8 mouse cellular contexts compared by ENCODE assay signal in the genomic region with DNA sequence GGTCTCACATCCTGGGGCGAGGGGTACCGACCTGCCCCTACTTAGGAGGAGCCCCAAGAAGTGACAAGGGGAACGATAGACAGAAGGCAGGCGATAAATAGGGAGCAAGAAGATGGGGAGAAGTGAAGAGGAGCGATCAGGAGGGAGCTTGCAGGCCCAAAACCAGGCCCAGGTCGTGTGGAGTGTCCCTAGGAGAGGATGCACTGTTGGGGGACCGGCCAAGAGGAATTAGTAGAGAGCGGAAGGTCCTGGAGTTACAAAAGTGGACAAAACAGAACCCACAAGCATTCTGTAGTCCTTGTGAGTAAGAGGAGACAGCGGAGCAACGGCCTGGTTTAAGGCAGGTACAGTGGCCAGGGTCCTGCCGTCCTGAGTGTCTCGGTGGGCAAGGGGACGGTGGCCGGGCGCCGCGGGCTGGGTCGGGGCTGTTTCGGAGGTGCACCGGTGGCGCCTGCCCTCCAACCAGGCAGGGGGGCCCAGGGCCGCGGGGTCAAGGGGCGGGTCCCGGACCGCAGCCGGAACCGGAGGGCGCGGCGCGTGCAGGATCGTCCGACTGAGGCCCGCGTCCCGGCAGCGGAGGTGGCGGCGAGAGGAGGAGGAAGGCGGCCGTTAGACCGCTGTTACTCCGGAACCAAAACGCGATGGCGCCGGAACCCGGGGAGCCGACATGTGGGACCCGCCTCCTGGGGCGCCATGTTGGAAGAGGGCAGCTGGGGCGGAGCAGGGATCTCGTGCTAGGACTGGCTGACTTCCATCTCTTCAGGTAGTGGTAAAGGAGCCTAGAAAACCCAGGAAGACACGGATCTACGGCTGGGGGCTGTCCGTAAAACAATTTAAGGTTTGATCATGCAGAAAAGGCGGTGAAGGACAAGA. TPM values are rescaled to one million over a fixed set of nuclear protein-coding genes. Genes with fewer than 3 reads are reported as not detected.
DNase-seq lines count a peak whose midpoint lies in the region; ATAC-seq and TF ChIP-seq lines count a peak whose summit lies in the region.

Gene Map2k5 (minus strand): TSS at position 633 of the 873 bp plus-strand sequence.

- WGBS in lung, postnatal 0 days, result under 1% methylated on average over 41 of the region's 58 CpGs

- TF ChIP-seq CTCF in lung, postnatal 0 days (IDR thresholded peaks at IDR 0.05), result no peak

- peak within 1 kb of the TSS; percentile 90 for H3K27ac ChIP-seq in lung, postnatal 0 days (ENCODE audit: low read length)

- DNase-seq in MEL-GATA-1-ER (ENCODE audit: extremely low read depth, low read depth), result peak; percentile 76
- DNase-seq in cerebellum, adult 8-10 months, result peak; percentile 94
- peak; percentile 78 for DNase-seq in forelimb bud, embryonic 11.5 days (ENCODE audit: low read depth, low spot score)
- peak; percentile 91 for DNase-seq in layer of hippocampus, adult 9-11 months
- DNase-seq in lung, postnatal 0 days (ENCODE audit: low spot score), result peak; percentile 93
- peak; percentile 85 for DNase-seq in ovary, postnatal 14 days (ENCODE audit: low spot score)
- peak; percentile 95 for DNase-seq in thymus, postnatal 14 days

- ATAC-seq in hematopoietic stem cell, adult 5-6 weeks (replicated peaks in 1 of 2; ENCODE audit: insufficient read depth in 1 of 2, low FRiP score in 2 of 2, low TSS enrichment in 1 of 2, low read depth in 1 of 2, poor library complexity in 2 of 2, severe bottlenecking in 2 of 2), result peak; percentile 92 to 96
- peak; percentile 97 for ATAC-seq in lung, postnatal 0 days

- H3K27me3 ChIP-seq in lung, postnatal 0 days (replicated peaks; ENCODE audit: insufficient read depth, low read length), result no peaks in the 10 kb centered on the region

- no peaks in the 10 kb centered on the region for H3K9me3 ChIP-seq in lung, postnatal 0 days (ENCODE audit: low read length)

- H3K4me2 ChIP-seq in lung, postnatal 0 days (replicated peaks; ENCODE audit: low read depth, low read length), result peak within 1 kb of the TSS; percentile 80

- 0 out of 2 replicates have a peak, but pooled peaks cover 2% of the 10 kb centered on the region for H3K36me3 ChIP-seq in lung, postnatal 0 days (ENCODE audit: insufficient read depth, low read length)

- peaks cover 8% of the 10 kb centered on the region; the same call in 1 of the 2 replicates for H3K4me1 ChIP-seq in lung, postnatal 0 days (ENCODE audit: insufficient read depth, low read depth, low read length)

- H3K4me3 ChIP-seq in lung, postnatal 0 days (ENCODE audit: low read depth, low read length), result peak within 1 kb of the TSS; percentile 80

- TF ChIP-seq EP300 in lung, postnatal 0 days (IDR thresholded peaks at IDR 0.05), result no peak

- H3K9ac ChIP-seq in lung, postnatal 0 days (replicated peaks; ENCODE audit: low read depth), result peak within 1 kb of the TSS; percentile 72

RNA-seq across cellular contexts. Expression of gene Map2k5, which starts in this region (rescaled TPM):
- total RNA-seq in hematopoietic stem cell, adult 5-6 weeks (2017), result 25.8 and 26.1 TPM in 2 replicates
- polyA plus RNA-seq in lung, postnatal 0 days (2015; fragmentation: Nextera tagmentation; extraction: Ambion mirVana), result 21.5 and 23.1 TPM in 2 replicates

Comparison
In these comparisons a context has a peak if more than half of its experiments do, and no peak if none do; other contexts are left out.
1. Peak in every context shown above with its lines: DNase-seq, ATAC-seq, H3K4me3 ChIP-seq and H3K27ac ChIP-seq.